Mouse (Mus musculus): ENCODE measurements around the gene Rnf6. TPM values are rescaled to one million over a fixed set of nuclear protein-coding genes. Genes with fewer than 3 reads are reported as not detected.
A peak's percentile ranks its signal among the peaks of the same experiment; 100 is the strongest.

Rnf6 gene
- 22.2 and 22.6 TPM in 2 replicates for polyA plus RNA-seq (2014; fragmentation: Nextera tagmentation; extraction: Ambion mirVana)

DNA sequence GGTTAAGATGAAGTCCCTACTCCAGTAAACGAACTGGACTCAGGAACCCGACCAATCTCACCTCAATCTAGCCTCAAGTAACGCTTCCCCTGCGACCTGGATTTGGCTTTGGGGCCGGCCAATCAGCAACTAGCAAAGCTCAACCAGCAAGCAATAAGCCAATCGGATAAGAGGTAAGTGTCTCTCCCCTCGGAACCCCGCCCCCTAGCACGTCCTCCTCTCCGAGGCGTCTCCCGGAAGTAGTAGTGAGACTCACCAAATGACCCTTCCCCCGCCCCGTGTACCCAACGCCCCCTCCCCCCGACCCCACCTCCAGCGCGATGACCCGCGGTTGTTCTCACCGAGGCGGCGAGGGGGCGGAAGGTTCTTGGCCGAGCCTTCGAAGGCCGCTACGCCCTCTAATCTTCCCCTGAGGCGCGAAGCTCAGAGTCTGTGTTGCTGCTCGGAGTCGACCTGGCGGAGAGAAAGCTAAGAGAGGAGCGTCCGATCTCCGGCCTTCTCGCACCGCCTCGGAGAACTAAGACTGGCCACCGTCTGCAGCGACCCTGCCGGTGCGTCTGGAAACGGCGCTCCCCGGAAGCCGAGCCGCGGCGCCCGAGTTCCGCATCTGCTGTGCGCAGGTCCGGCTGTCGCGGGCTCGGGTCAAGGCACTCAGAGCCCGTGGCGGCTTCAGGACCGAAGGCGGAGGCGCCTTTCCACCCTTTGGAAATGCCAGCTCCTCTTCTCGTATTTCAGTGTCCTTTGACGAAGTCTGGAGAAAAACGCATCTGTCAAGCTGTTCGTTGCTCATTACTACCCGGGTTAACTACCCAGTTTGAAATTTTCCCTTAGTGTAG is at the start of gene Rnf6:
Gene Rnf6 (minus strand): TSS at position 677 of the 836 bp plus-strand sequence.
- WGBS: under 1% methylated on average over 66 of the region's 67 CpGs
- peak; percentile 93 for DNase-seq (ENCODE audit: low spot score)

GRCm38 (mm10) chr5:146270593-146270992 is 49.2 kb upstream of the Rnf6 start:
- ATAC-seq (ENCODE audit: low FRiP score): no peak
- Histone ChIP-seq H3K27me3 (ENCODE audit: control insufficient read depth, insufficient read depth, low read length) (no peaks in the 10 kb centered on the region), H3K9me3 (ENCODE audit: control insufficient read depth, low read length) (no peaks in the 10 kb centered on the region), H3K4me1 (replicated peaks; ENCODE audit: control insufficient read depth, insufficient read depth, low read length) (no peaks in the 10 kb centered on the region), H3K9ac (no peak overlapping the region), H3K27ac (no peak overlapping the region), H3K4me2 (replicated peaks) (no peak overlapping the region), H3K36me3 (replicated peaks; ENCODE audit: control insufficient read depth, insufficient read depth) (peaks cover 37% of the 10 kb centered on the region), H3K4me3 (replicated peaks; ENCODE audit: low read length) (no peak overlapping the region)
- 80% methylated on average over 9 of the region's 9 CpGs for WGBS
- no peak for DNase-seq (ENCODE audit: low spot score)

More for the DNA sequence above, at the start of gene Rnf6:
- Histone ChIP-seq H3K4me3 (replicated peaks; ENCODE audit: low read length) (peak within 1 kb of the TSS; percentile 76), H3K27me3 (ENCODE audit: control insufficient read depth, insufficient read depth, low read length) (no peaks in the 10 kb centered on the region), H3K9me3 (ENCODE audit: control insufficient read depth, low read length) (no peaks in the 10 kb centered on the region), H3K4me2 (replicated peaks) (peak within 1 kb of the TSS; percentile 64), H3K4me1 (replicated peaks; ENCODE audit: control insufficient read depth, insufficient read depth, low read length) (peaks cover 15% of the 10 kb centered on the region), H3K9ac (peak within 1 kb of the TSS; percentile 93), H3K27ac (peak within 1 kb of the TSS; percentile 98), H3K36me3 (replicated peaks; ENCODE audit: control insufficient read depth, insufficient read depth) (peaks cover 37% of the 10 kb centered on the region)
- ATAC-seq (ENCODE audit: low FRiP score): peak; percentile 99

GRCm38 (mm10) chr5:146267776-146268175 is 46.4 kb upstream of the Rnf6 start:
- H3K9ac ChIP-seq: no peak overlapping the region
- no peak for DNase-seq (ENCODE audit: low spot score)
- no peaks in the 10 kb centered on the region for H3K27me3 ChIP-seq (ENCODE audit: control insufficient read depth, insufficient read depth, low read length)
- H3K9me3 ChIP-seq (ENCODE audit: control insufficient read depth, low read length): no peaks in the 10 kb centered on the region
- H3K4me1 ChIP-seq (replicated peaks; ENCODE audit: control insufficient read depth, insufficient read depth, low read length): no peaks in the 10 kb centered on the region
- H3K36me3 ChIP-seq (replicated peaks; ENCODE audit: control insufficient read depth, insufficient read depth): peaks cover 20% of the 10 kb centered on the region
- WGBS: 93% methylated on average over 7 of the region's 7 CpGs
- H3K4me3 ChIP-seq (replicated peaks; ENCODE audit: low read length): no peak overlapping the region
- H3K27ac ChIP-seq: no peak overlapping the region
- no peak overlapping the region for H3K4me2 ChIP-seq (replicated peaks)
- no peak for ATAC-seq (ENCODE audit: low FRiP score)

- Histone ChIP-seq H3K9me3 (ENCODE audit: control insufficient read depth, low read length) (no peaks in the 10 kb centered on the region), H3K36me3 (replicated peaks; ENCODE audit: control insufficient read depth, insufficient read depth) (peaks cover 21% of the 10 kb centered on the region; the same call in 1 of the 2 replicates), H3K27ac (no peak overlapping the region), H3K9ac (no peak overlapping the region), H3K4me1 (replicated peaks; ENCODE audit: control insufficient read depth, insufficient read depth, low read length) (no peaks in the 10 kb centered on the region), H3K4me3 (replicated peaks; ENCODE audit: low read length) (no peak overlapping the region), H3K27me3 (ENCODE audit: control insufficient read depth, insufficient read depth, low read length) (no peaks in the 10 kb centered on the region), H3K4me2 (replicated peaks) (no peak overlapping the region)
- WGBS: 81% methylated on average over 4 of the region's 6 CpGs
- ATAC-seq (ENCODE audit: low FRiP score) (no peak), DNase-seq (ENCODE audit: low spot score) (no peak)
These were observed 44.7 kb upstream of the Rnf6 start for GRCm38 (mm10) chr5:146265934-146266591.

DNA sequence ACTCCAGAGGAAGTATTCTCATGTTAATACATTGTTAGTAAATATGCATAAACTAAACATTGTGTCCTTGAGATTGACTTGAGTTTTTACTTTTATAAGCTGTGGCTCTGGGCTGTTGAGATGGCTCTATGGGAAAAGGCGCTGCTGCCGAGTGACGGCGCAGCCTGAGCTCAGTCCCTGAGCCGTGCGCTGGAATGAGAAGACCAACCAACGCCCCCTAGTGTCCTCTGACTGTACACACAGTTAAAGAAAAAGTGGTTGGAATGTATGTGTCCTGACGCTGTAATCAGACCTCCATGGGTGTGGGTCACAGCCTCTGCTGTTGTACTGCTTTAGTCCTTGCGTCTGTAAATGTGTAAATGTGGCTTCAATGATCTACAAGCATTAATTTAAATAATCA is 38.6 kb upstream of the Rnf6 start:
- H3K9ac ChIP-seq: no peak overlapping the region
- H3K4me2 ChIP-seq (replicated peaks): no peak overlapping the region
- no peak for DNase-seq (ENCODE audit: low spot score)
- H3K4me3 ChIP-seq (replicated peaks; ENCODE audit: low read length): no peak overlapping the region
- no peaks in the 10 kb centered on the region for H3K27me3 ChIP-seq (ENCODE audit: control insufficient read depth, insufficient read depth, low read length)
- no peak overlapping the region for H3K27ac ChIP-seq
- H3K4me1 ChIP-seq (replicated peaks; ENCODE audit: control insufficient read depth, insufficient read depth, low read length): no peaks in the 10 kb centered on the region
- H3K9me3 ChIP-seq (ENCODE audit: control insufficient read depth, low read length): no peaks in the 10 kb centered on the region
- WGBS: 59% methylated on average over 9 of the region's 9 CpGs
- H3K36me3 ChIP-seq (replicated peaks; ENCODE audit: control insufficient read depth, insufficient read depth): 0 out of 2 replicates have a peak, but pooled peaks cover 9% of the 10 kb centered on the region
- ATAC-seq (ENCODE audit: low FRiP score): no peak

DNA sequence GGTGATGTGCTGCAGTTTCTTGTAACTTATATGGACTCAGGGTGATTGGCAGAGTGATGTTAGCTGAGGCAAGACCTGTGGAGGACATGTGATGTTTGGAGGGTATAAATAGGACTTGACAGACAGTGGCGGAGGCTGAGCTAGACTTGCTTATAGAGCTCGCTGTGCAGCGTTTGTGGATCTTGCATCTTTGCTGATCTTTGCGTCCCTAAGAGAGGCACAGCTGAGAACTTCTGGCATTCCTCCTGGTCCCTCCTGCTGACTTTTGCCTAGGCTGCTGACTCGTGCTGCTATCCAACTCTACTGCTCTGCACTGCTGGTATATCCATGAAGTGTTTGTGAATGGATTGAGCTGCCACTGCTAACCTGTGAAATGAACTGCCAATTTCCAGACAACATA is 32.3 kb upstream of the Rnf6 start:
- no peaks in the 10 kb centered on the region for H3K4me1 ChIP-seq (replicated peaks; ENCODE audit: control insufficient read depth, insufficient read depth, low read length)
- H3K27ac ChIP-seq: no peak overlapping the region
- no peak overlapping the region for H3K9ac ChIP-seq
- H3K36me3 ChIP-seq (replicated peaks; ENCODE audit: control insufficient read depth, insufficient read depth): no peaks in the 10 kb centered on the region
- no peaks in the 10 kb centered on the region for H3K9me3 ChIP-seq (ENCODE audit: control insufficient read depth, low read length)
- WGBS: 81% methylated on average over 5 of the region's 5 CpGs
- no peak overlapping the region for H3K4me3 ChIP-seq (replicated peaks; ENCODE audit: low read length)
- ATAC-seq (ENCODE audit: low FRiP score) (no peak), DNase-seq (ENCODE audit: low spot score) (no peak)
- H3K4me2 ChIP-seq (replicated peaks): no peak overlapping the region
- no peaks in the 10 kb centered on the region for H3K27me3 ChIP-seq (ENCODE audit: control insufficient read depth, insufficient read depth, low read length)

GRCm38 (mm10) chr5:146251663-146252429 is 30.5 kb upstream of the Rnf6 start:
- DNase-seq (ENCODE audit: low spot score): no peak
- no peaks in the 10 kb centered on the region for H3K36me3 ChIP-seq (replicated peaks; ENCODE audit: control insufficient read depth, insufficient read depth)
- no peak overlapping the region for H3K4me3 ChIP-seq (replicated peaks; ENCODE audit: low read length)
- H3K27me3 ChIP-seq (ENCODE audit: control insufficient read depth, insufficient read depth, low read length): no peaks in the 10 kb centered on the region
- H3K9ac ChIP-seq: no peak overlapping the region
- no peak overlapping the region for H3K4me2 ChIP-seq (replicated peaks)
- no peaks in the 10 kb centered on the region for H3K4me1 ChIP-seq (replicated peaks; ENCODE audit: control insufficient read depth, insufficient read depth, low read length)
- H3K9me3 ChIP-seq (ENCODE audit: control insufficient read depth, low read length): no peaks in the 10 kb centered on the region
- H3K27ac ChIP-seq: no peak overlapping the region
- ATAC-seq (ENCODE audit: low FRiP score): no peak
- WGBS: 96% methylated on average over 5 of the region's 5 CpGs

- Histone ChIP-seq H3K36me3 (replicated peaks; ENCODE audit: control insufficient read depth, insufficient read depth) (no peaks in the 10 kb centered on the region), H3K4me2 (replicated peaks) (no peak overlapping the region), H3K27me3 (ENCODE audit: control insufficient read depth, insufficient read depth, low read length) (no peaks in the 10 kb centered on the region), H3K4me3 (replicated peaks; ENCODE audit: low read length) (no peak overlapping the region), H3K4me1 (replicated peaks; ENCODE audit: control insufficient read depth, insufficient read depth, low read length) (no peaks in the 10 kb centered on the region), H3K9me3 (ENCODE audit: control insufficient read depth, low read length) (no peaks in the 10 kb centered on the region), H3K27ac (no peak overlapping the region), H3K9ac (no peak overlapping the region)
- WGBS: 94% methylated on average over 12 of the region's 12 CpGs
- ATAC-seq (ENCODE audit: low FRiP score): no peak
- no peak for DNase-seq (ENCODE audit: low spot score)
These were observed 29.2 kb upstream of the Rnf6 start for GRCm38 (mm10) chr5:146250369-146251075.

Data from hindbrain, embryonic 14.5 days (tissue).